Mouse (Mus musculus) cerebellum, adult 2 months (tissue): ENCODE results near the gene Cfap74. TPM values are rescaled to one million over a fixed set of nuclear protein-coding genes. Genes with fewer than 3 reads are reported as not detected.
A peak's percentile ranks its signal among the peaks of the same experiment; 100 is the strongest.
"Not testable (repeated sequence)": the region's sequence is repeated elsewhere in the genome, so short reads cannot be mapped to it uniquely, and the experiment has no call there.

Source experiments
- DNase-seq, 2 experiments: peaks; one replicate each; pipeline ENCODE4 v3.0.0; 2021
- H3K27ac ChIP-seq: fragments of 200-500 bp; 2 replicates; pipeline ENCODE4 v1.5.1; 2012; ENCODE audit warnings: low read length, control low read depth, inconsistent platforms; ENCODE audit not compliant: insufficient read depth
- H3K27me3 ChIP-seq: fragments of 200-500 bp; 2 replicates; pipeline ENCODE4 v1.6.1; 2012; ENCODE audit warnings: inconsistent platforms, mild to moderate bottlenecking, low read length, moderate library complexity; ENCODE audit not compliant: control insufficient read depth, insufficient read depth
- H3K4me1 ChIP-seq: fragments of 200-500 bp; 2 replicates; pipeline ENCODE4 v1.6.1; 2011; ENCODE audit warnings: low read length; ENCODE audit not compliant: control insufficient read depth, insufficient read depth
- H3K4me3 ChIP-seq: fragments of 200-500 bp; replicated peaks from 2 replicates; pipeline ENCODE3; 2011; ENCODE audit warnings: mild to moderate bottlenecking, low read depth, low read length, control low read depth; ENCODE audit not compliant: insufficient read depth
- CTCF ChIP-seq: fragments of 200-500 bp; IDR thresholded peaks from 2 replicates; pipeline ENCODE4 v1.5.1; 2011; ENCODE audit warnings: low read depth, mild to moderate bottlenecking, control low read depth, low read length, moderate library complexity, borderline replicate concordance; ENCODE audit not compliant: insufficient read depth
- POLR2A ChIP-seq: fragments of 200-500 bp; IDR thresholded peaks from 2 replicates; pipeline ENCODE4 v1.6.1; 2011; ENCODE audit warnings: low read length, control low read depth, borderline replicate concordance; ENCODE audit not compliant: insufficient read depth
- WGBS: fragments of 180-500 bp; shearing (Covaris S2); methylation state at CpG from one replicate; pipeline ENCODE4 v1.1.7; 2018; 5-methylcytosine and 5-hydroxymethylcytosine counted together
- polyA plus RNA-seq: library from polyadenylated mRNA; depleted of rRNA; stranded (reverse); fragments of >200 nt; gene quantifications from 2 replicates; pipeline ENCODE4 v1.2.3, GENCODE M21; 2012

The Cfap74 gene
- polyA plus RNA-seq, 1 experiment = 18.7 TPM

GRCm38 (mm10) chr4:155471406-155471805, 62.4 kb downstream of the Cfap74 start:
- TF ChIP-seq CTCF = no peak
- no peak for TF ChIP-seq POLR2A
- Histone ChIP-seq H3K27me3 (no peaks in the 10 kb centered on the region), H3K4me3 (no peak overlapping the region), H3K4me1 (peaks cover 26% of the 10 kb centered on the region), H3K27ac (no peak overlapping the region)
- no peak for DNase-seq
- 96% methylated on average over 7 of the region's 7 CpGs for WGBS

GRCm38 (mm10) chr4:155472716-155473290, 63.8 kb downstream of the Cfap74 start:
- WGBS = 9% methylated on average over 3 of the region's 3 CpGs
- Histone ChIP-seq H3K4me3 (no peak overlapping the region), H3K4me1 (peaks cover 26% of the 10 kb centered on the region), H3K27ac (peak overlapping the region; percentile 59), H3K27me3 (no peaks in the 10 kb centered on the region)
- TF ChIP-seq POLR2A (no peak), CTCF (no peak)
- peak; percentile 82 to 90 for DNase-seq

GRCm38 (mm10) chr4:155473319-155473718, 64.3 kb downstream of the Cfap74 start:
- DNase-seq = peak; percentile 79 to 87
- Histone ChIP-seq H3K27ac (peak overlapping the region; percentile 59), H3K27me3 (no peaks in the 10 kb centered on the region), H3K4me1 (peaks cover 26% of the 10 kb centered on the region), H3K4me3 (no peak overlapping the region)
- 10% methylated on average over 5 of the region's 5 CpGs for WGBS
- TF ChIP-seq CTCF (no peak), POLR2A (no peak)

GRCm38 (mm10) chr4:155473796-155474195, 64.8 kb downstream of the Cfap74 start:
- H3K4me3 ChIP-seq, DNase-seq, H3K27me3 ChIP-seq: not testable (repeated sequence)
- 63% methylated on average over 2 of the region's 2 CpGs for WGBS
- Histone ChIP-seq H3K4me1 (peaks cover 26% of the 10 kb centered on the region), H3K27ac (peak overlapping the region; percentile 59)

GRCm38 (mm10) chr4:155481381-155482124, 72.6 kb downstream of the Cfap74 start:
- Histone ChIP-seq H3K27ac (no peak overlapping the region), H3K4me3 (no peak overlapping the region), H3K27me3 (no peaks in the 10 kb centered on the region), H3K4me1 (no peaks in the 10 kb centered on the region)
- TF ChIP-seq POLR2A = no peak
- TF ChIP-seq CTCF = peak; percentile 93
- peak; percentile 74 to 82 for DNase-seq
- WGBS = 11% methylated on average over 28 of the region's 28 CpGs

- H3K27ac ChIP-seq = no peak overlapping the region
- WGBS = 92% methylated on average over 6 of the region's 6 CpGs
- no peak for DNase-seq
- no peaks in the 10 kb centered on the region for H3K4me1 ChIP-seq
- no peaks in the 10 kb centered on the region for H3K27me3 ChIP-seq
- H3K4me3 ChIP-seq = no peak overlapping the region
- TF ChIP-seq CTCF = no peak
- no peak for TF ChIP-seq POLR2A
Observed at GRCm38 (mm10) chr4:155482125-155482480, 73.1 kb downstream of the Cfap74 start.

GRCm38 (mm10) chr4:155482733-155483540, 73.9 kb downstream of the Cfap74 start:
- no peaks in the 10 kb centered on the region for H3K4me1 ChIP-seq
- TF ChIP-seq POLR2A (no peak), CTCF (no peak)
- H3K4me3 ChIP-seq = no peak overlapping the region
- 74% methylated on average over 8 of the region's 8 CpGs for WGBS
- no peak for DNase-seq
- H3K27me3 ChIP-seq = no peaks in the 10 kb centered on the region
- no peak overlapping the region for H3K27ac ChIP-seq
